Mouse (Mus musculus): ENCODE measurements at regions not wholly inside any gene's neighbourhood (a gene's known extent, or its start where the extent isn't known, plus 50 kb on each side); places are given as distances from the start of the nearest gene placed in this dataset.
"Not testable (repeated sequence)": the region's sequence is repeated elsewhere in the genome, so short reads cannot be mapped to it uniquely, and the experiment has no call there.

GRCm38 (mm10) chr10:96253671-96254070, 117.3 kb downstream of the Gm5426 start:
- DNase-seq (ENCODE audit: low read depth), result no peak

- DNase-seq (ENCODE audit: low read depth), result no peak
Measured at GRCm38 (mm10) chr10:96254250-96254862, 118.0 kb downstream of the Gm5426 start.

- no peak for DNase-seq (ENCODE audit: low read depth)
Measured at GRCm38 (mm10) chr10:96257935-96258334, 121.5 kb downstream of the Gm5426 start.

GRCm38 (mm10) chr10:96259242-96259641, 122.8 kb downstream of the Gm5426 start:
- no peak for DNase-seq (ENCODE audit: low read depth)

- DNase-seq (ENCODE audit: low read depth), result no peak
Measured at GRCm38 (mm10) chr10:96259648-96260047, 123.2 kb downstream of the Gm5426 start.

GRCm38 (mm10) chr10:96263544-96263943, 127.1 kb downstream of the Gm5426 start:
- DNase-seq (ENCODE audit: low read depth), result no peak

- DNase-seq (ENCODE audit: low read depth), result no peak
Measured at GRCm38 (mm10) chr10:96264433-96264832, 128.0 kb downstream of the Gm5426 start.

- DNase-seq (ENCODE audit: low read depth), result no peak
Measured at GRCm38 (mm10) chr10:96264866-96265265, 128.5 kb downstream of the Gm5426 start.

- DNase-seq (ENCODE audit: low read depth), result no peak
Measured at GRCm38 (mm10) chr10:96266100-96266735, 129.8 kb downstream of the Gm5426 start.

- DNase-seq (ENCODE audit: low read depth), result no peak
Measured at GRCm38 (mm10) chr10:96267603-96268002, 131.2 kb downstream of the Gm5426 start.

GRCm38 (mm10) chr10:96273607-96274365, 137.4 kb downstream of the Gm5426 start:
- no peak for DNase-seq (ENCODE audit: low read depth)

- DNase-seq (ENCODE audit: low read depth), result no peak
Measured at GRCm38 (mm10) chr10:96280149-96280548, 143.7 kb downstream of the Gm5426 start.

GRCm38 (mm10) chr10:96285407-96286093, 149.1 kb downstream of the Gm5426 start:
- DNase-seq (ENCODE audit: low read depth), result no peak

GRCm38 (mm10) chr10:96286094-96286485, 149.7 kb downstream of the Gm5426 start:
- DNase-seq (ENCODE audit: low read depth), result no peak

GRCm38 (mm10) chr10:96289005-96289404, 152.6 kb downstream of the Gm5426 start:
- not testable (repeated sequence) for DNase-seq (ENCODE audit: low read depth)

- no peak for DNase-seq (ENCODE audit: low read depth)
Measured at GRCm38 (mm10) chr10:96293622-96294021, 157.2 kb downstream of the Gm5426 start.

- DNase-seq (ENCODE audit: low read depth), result no peak
Measured at GRCm38 (mm10) chr10:96294666-96295065, 158.3 kb downstream of the Gm5426 start.

- DNase-seq (ENCODE audit: low read depth), result no peak
Measured at GRCm38 (mm10) chr10:96297658-96298057, 161.3 kb downstream of the Gm5426 start.

- no peak for DNase-seq (ENCODE audit: low read depth)
Measured at GRCm38 (mm10) chr10:96298566-96298965, 162.2 kb downstream of the Gm5426 start.

GRCm38 (mm10) chr10:96305701-96306100, 169.3 kb downstream of the Gm5426 start:
- DNase-seq (ENCODE audit: low read depth), result no peak

- DNase-seq (ENCODE audit: low read depth), result no peak
Measured at GRCm38 (mm10) chr10:96308713-96309445, 172.5 kb downstream of the Gm5426 start.

GRCm38 (mm10) chr10:96309766-96310165, 173.4 kb downstream of the Gm5426 start:
- DNase-seq (ENCODE audit: low read depth), result no peak

Data from c-Kit-positive CD71-positive TER-119-negative erythroid progenitor cells, embryonic 14.5 days (primary cell).